Mouse (Mus musculus) lung, postnatal 10 days (tissue): ENCODE data around the gene Gm11938.

Experiments
- DNase-seq: peaks from one replicate; pipeline ENCODE4 v3.0.0; 2021

Gene Gm11938

DNA sequence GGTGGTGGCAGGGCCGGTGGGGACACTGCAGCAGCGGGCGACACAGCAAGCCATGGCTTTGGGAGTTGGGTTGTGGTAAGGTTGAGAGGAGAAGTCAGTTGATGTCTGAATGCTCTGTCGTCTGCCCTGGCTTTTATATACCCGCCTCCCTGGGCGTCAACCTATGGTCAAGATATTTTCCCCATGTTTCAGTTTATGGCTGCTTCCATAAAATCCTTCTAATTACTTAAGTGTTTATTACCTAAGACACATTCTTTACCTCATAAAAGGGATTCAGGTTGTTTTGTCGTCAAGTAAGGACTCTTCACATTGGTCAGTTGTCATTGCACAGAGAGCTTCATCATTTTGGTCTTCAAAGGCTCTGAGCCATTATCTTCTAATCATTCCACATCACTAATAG lies 36.6 kb downstream of the Gm11938 start, which contains the start of gene Krtap3-1:
Gene Krtap3-1, minus strand, starts transcription at position 101 of the 400 bp plus-strand sequence.
- no peak for DNase-seq

GRCm38 (mm10) chr11:99562580-99562979 lies 40.5 kb downstream of the Gm11938 start:
- DNase-seq, result no peak

DNA sequence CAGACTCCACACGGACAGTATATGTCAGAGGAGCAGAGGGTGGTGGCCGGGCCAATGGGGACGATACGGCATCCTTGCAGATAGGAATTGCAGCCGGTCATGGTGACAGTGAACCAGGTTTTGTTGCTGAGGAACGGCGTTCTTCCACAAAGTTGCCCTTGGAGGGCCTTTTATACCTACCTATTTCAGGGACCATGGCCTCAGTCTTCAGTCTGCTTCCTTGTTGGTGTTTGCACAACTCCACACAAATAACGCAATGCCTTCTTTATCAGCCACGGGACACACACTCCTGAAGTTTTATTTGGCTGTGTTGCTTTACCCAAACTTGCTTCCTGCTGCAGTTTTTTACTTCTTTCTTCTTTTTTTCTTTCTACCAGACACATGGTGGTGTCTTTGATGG lies 43.7 kb downstream of the Gm11938 start, which contains the start of gene Gm11939:
Gene Gm11939, minus strand, starts transcription at position 101 of the 400 bp plus-strand sequence.
- DNase-seq, result no peak

DNA sequence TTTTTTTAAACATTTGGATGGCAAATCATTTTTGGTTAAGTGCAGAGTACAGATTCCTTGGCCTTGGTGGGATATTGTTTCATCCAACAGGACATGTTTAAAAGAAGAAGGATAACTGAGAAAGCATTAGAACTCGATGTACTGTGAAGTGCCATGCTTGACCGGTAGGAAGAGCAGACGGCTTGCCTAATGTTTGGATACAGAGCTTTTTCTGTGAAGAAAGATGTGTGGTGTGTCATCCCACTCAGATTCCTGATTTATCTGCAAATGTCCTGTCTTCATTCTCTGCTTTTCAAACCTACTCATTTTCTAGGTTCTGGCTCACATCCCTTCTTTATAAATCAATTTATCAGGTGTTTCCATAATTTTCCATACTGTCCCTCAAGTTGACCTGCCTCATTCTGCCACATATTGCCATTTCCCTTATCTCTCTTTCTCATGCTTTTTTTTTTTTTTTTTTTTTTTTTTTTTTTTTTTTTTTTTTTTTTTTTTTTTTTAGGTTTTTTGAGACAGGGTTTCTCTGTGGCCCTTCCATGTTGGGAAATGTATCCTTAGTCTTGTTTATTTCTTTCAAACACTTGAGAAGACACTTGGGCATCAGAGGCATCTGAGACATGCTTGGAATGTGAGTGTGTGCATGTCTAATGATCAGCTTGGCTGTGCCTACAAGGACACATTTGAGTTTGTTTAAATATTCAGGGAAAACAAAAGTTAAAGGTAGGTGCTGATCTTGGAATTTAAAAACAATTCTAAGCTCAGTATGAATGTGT lies 44.9 kb downstream of the Gm11938 start:
- no peak for DNase-seq

DNA sequence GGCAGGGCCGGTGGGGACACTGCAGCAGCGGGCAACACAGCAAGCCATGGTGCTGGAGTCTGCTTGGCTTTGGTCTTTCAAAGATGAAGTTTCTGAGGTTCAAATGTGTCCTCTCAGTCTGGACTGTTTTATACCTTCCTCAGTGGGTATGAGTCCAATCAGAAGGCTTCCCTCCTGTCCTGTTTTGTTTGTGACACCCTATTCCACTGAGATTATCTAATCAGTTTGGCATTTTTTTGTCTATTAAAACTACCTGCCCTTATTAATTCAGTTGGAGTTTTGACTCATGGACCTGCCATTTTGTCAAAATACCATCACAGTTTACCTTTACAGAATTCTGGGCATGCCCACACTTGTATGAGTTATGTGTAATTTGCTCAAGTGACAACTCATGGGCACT lies 46.4 kb downstream of the Gm11938 start, which contains the start of gene Krtap3-2:
Gene Krtap3-2, minus strand, starts transcription at position 101 of the 400 bp plus-strand sequence.
- DNase-seq, result no peak

- no peak for DNase-seq
These were observed 46.9 kb downstream of the Gm11938 start for GRCm38 (mm10) chr11:99556195-99556594.
